Mouse (Mus musculus): ENCODE data around the gene Fam217b. TPM values are rescaled to one million over a fixed set of nuclear protein-coding genes. Genes with fewer than 3 reads are reported as not detected.

Gene Fam217b
- total RNA-seq, 2 experiments from 2014 or later = 12.6 to 14.0 TPM

- DNase-seq = no peak
Observed at GRCm38 (mm10) chr2:178449386-178449785, 35.1 kb downstream of the Fam217b start.

GRCm38 (mm10) chr2:178450236-178450635 lies 35.9 kb downstream of the Fam217b start:
- DNase-seq = no peak

- DNase-seq = no peak
Observed at GRCm38 (mm10) chr2:178450961-178451360, 36.6 kb downstream of the Fam217b start.

GRCm38 (mm10) chr2:178454664-178455516 lies 40.6 kb downstream of the Fam217b start:
- no peak for DNase-seq

- no peak for DNase-seq
Observed at GRCm38 (mm10) chr2:178457414-178457813, 43.1 kb downstream of the Fam217b start.

- DNase-seq = no peak
Observed at GRCm38 (mm10) chr2:178460353-178460752, 46.0 kb downstream of the Fam217b start.

- DNase-seq = no peak
Observed at GRCm38 (mm10) chr2:178471546-178472480, 57.5 kb downstream of the Fam217b start.

GRCm38 (mm10) chr2:178473916-178474315 lies 59.6 kb downstream of the Fam217b start:
- DNase-seq = no peak

Other genes starting within 250 kb of the Fam217b start
- 1 to 10 TPM; 2.1 to 3.1 TPM for gene Sycp2, start 6.8 kb upstream of the Fam217b start, total RNA-seq (2021)
- gene Ppp1r3d, start 52 bp upstream of the Fam217b start, total RNA-seq (2021) = 10 to 100 TPM; 25.1 to 25.9 TPM
- under 1 TPM; 0.12 to 0.25 TPM for gene Cdh26, start 16.0 kb downstream of the Fam217b start, total RNA-seq (2021)